Mouse (Mus musculus) liver, embryonic 16.5 days (tissue): Measurements from ENCODE around the gene Xcr1. TPM values are rescaled to one million over a fixed set of nuclear protein-coding genes. Genes with fewer than 3 reads are reported as not detected.

Experiments used
- ATAC-seq: fragments of 200-750 bp; cut with Nextera tagmentation; 2 replicates; pipeline ENCODE4 v1.8.0; 2017; ENCODE audit warnings: low read depth, mild to moderate bottlenecking, moderate number of reproducible peaks, moderate library complexity
- H3K27ac ChIP-seq: fragments of 300-500 bp; sonication (generic); 2 replicates; pipeline ENCODE4 v1.5.1; 2014; ENCODE audit warnings: mild to moderate bottlenecking, low read length
- H3K27me3 ChIP-seq: fragments of 300-500 bp; sonication (generic); 2 replicates; pipeline ENCODE4 v1.6.1; 2014; ENCODE audit warnings: low read depth, low read length, mixed read lengths; ENCODE audit not compliant: control insufficient read depth, insufficient read depth
- H3K36me3 ChIP-seq: fragments of 300-500 bp; sonication (generic); 2 replicates; pipeline ENCODE4 v1.6.1; 2014; ENCODE audit warnings: mild to moderate bottlenecking; ENCODE audit not compliant: control insufficient read depth, insufficient read depth
- H3K4me1 ChIP-seq: fragments of 300-500 bp; sonication (generic); 2 replicates; pipeline ENCODE4 v1.6.1; 2014; ENCODE audit warnings: low read depth, low read length, mixed read lengths; ENCODE audit not compliant: control insufficient read depth
- H3K4me2 ChIP-seq: fragments of 300-500 bp; sonication (generic); 2 replicates; pipeline ENCODE4 v1.6.1; 2014; ENCODE audit warnings: low read depth, low read length, mixed read lengths
- H3K4me3 ChIP-seq: fragments of 300-500 bp; sonication (generic); 2 replicates; pipeline ENCODE4 v1.5.1; 2014; ENCODE audit warnings: low read depth, mild to moderate bottlenecking, low read length
- H3K9ac ChIP-seq: fragments of 300-500 bp; sonication (generic); 2 replicates; pipeline ENCODE4 v1.6.1; 2014; ENCODE audit warnings: low read depth, low read length
- H3K9me3 ChIP-seq: fragments of 300-500 bp; sonication (generic); replicated peaks from 2 replicates; pipeline ENCODE4 v1.6.1; 2016; ENCODE audit warnings: low read length; ENCODE audit not compliant: control insufficient read depth
- WGBS: fragments of 180-500 bp; shearing (Covaris S2); extraction: QIAGEN DNeasy Blood & Tissue Kit; methylation state at CpG from one replicate; pipeline ENCODE4 v1.1.7; 2014; ENCODE audit not compliant: insufficient replicate concordance; 5-methylcytosine and 5-hydroxymethylcytosine counted together
- polyA plus RNA-seq: library from polyadenylated mRNA; unstranded; fragments of >200 nt; fragmentation: Nextera tagmentation; extraction: Ambion mirVana; gene quantifications from 2 replicates; pipeline ENCODE4 v1.2.1, GENCODE M21; 2015

Gene Xcr1
- polyA plus RNA-seq, 1 experiment from 2014 or later = 0.06 TPM

GRCm38 (mm10) chr9:123805241-123805640, 56.6 kb downstream of the Xcr1 start:
- 67% methylated on average over 2 of the region's 2 CpGs for WGBS
- no peak overlapping the region for H3K4me3 ChIP-seq
- no peaks in the 10 kb centered on the region for H3K9me3 ChIP-seq
- H3K4me1 ChIP-seq = no peaks in the 10 kb centered on the region
- no peak overlapping the region for H3K9ac ChIP-seq
- no peaks in the 10 kb centered on the region for H3K36me3 ChIP-seq
- no peaks in the 10 kb centered on the region for H3K27me3 ChIP-seq
- ATAC-seq = no peak
- H3K27ac ChIP-seq = no peak overlapping the region
- H3K4me2 ChIP-seq = no peak overlapping the region

DNA sequence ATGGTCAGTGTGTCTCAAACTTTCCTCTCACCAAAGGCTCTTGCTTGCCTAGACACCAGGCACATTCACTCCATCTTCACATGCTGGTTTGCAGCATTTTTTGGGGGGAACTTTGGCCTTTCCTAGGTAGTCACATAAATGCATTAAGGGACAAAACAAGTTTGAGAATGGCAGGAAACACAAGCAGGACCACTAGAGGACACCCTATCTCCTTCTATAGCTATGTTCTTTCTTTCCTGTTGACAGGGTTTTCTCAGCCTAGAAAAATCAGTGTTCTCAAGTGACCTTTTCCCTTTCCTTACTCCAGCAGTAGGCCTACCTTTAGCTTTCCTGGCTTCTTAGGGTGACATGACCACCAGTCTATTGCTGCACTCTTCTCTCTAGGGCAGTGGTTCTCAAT, 58.9 kb downstream of the Xcr1 start:
- Histone ChIP-seq H3K4me1 (no peaks in the 10 kb centered on the region), H3K27ac (no peak overlapping the region)
- ATAC-seq = no peak

DNA sequence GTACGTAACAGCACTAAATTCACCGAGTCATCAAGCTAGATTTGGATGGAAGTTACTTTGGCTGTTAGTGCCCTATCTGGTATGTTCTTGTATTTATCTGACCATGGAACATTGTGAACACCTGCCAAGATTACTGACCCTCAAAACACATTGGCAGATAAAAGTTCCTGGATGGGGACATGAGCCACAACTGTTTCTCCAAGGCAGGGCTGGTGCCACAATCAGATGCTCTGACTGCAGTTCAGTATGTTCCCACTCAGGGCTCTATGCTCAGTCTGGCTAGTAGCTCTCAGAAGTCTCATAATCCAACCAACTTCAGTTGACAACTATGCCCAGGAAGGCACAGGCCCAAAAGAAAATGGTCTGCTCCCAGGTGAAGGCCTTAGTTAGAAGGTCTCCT, 59.4 kb downstream of the Xcr1 start:
- ATAC-seq = no peak
- no peaks in the 10 kb centered on the region for H3K4me1 ChIP-seq

More for the DNA sequence above, 58.9 kb downstream of the Xcr1 start:
- no peaks in the 10 kb centered on the region for H3K36me3 ChIP-seq
- H3K27me3 ChIP-seq = no peaks in the 10 kb centered on the region
- no peak overlapping the region for H3K9ac ChIP-seq
- H3K4me2 ChIP-seq = no peak overlapping the region
- H3K4me3 ChIP-seq = no peak overlapping the region
- H3K9me3 ChIP-seq = no peaks in the 10 kb centered on the region

More for the DNA sequence above, 59.4 kb downstream of the Xcr1 start:
- 58% methylated on average over 2 of the region's 2 CpGs for WGBS
- Histone ChIP-seq H3K4me3 (no peak overlapping the region), H3K36me3 (no peaks in the 10 kb centered on the region), H3K9ac (no peak overlapping the region), H3K9me3 (no peaks in the 10 kb centered on the region), H3K27me3 (no peaks in the 10 kb centered on the region), H3K27ac (no peak overlapping the region), H3K4me2 (no peak overlapping the region)

Other genes with a start within 250 kb of the Xcr1 start
- 0.24 and 0.25 TPM in 2 replicates for gene Slc6a20b, start 229.5 kb downstream of the Xcr1 start, polyA plus RNA-seq
- 0.17 and 0.26 TPM in 2 replicates for gene Ccr9, start 183.6 kb downstream of the Xcr1 start, polyA plus RNA-seq
- 3.4 and 4.0 TPM in 2 replicates for gene Slc6a20a, start 183.1 kb downstream of the Xcr1 start, polyA plus RNA-seq
- 16.0 and 19.4 TPM in 2 replicates for gene Lztfl1, start 144.3 kb downstream of the Xcr1 start, polyA plus RNA-seq
- gene Cxcr6, start 55.6 kb downstream of the Xcr1 start, polyA plus RNA-seq = 0.13 and 0.22 TPM in 2 replicates
- 3.9 and 4.7 TPM in 2 replicates for gene Fyco1, start 10.1 kb downstream of the Xcr1 start, polyA plus RNA-seq
- 2.9 and 3.5 TPM in 2 replicates for gene Ccr1, start 106.7 kb upstream of the Xcr1 start, polyA plus RNA-seq
- 0.07 TPM in 1 of 2 replicates, not detected in the other for gene Ccr1l1, start 116.4 kb upstream of the Xcr1 start, polyA plus RNA-seq
- 0.14 and 0.18 TPM in 2 replicates for gene Ccr3, start 159.9 kb upstream of the Xcr1 start, polyA plus RNA-seq
- 4.3 and 5.6 TPM in 2 replicates for gene Ccr2, start 239.9 kb upstream of the Xcr1 start, polyA plus RNA-seq